Mouse (Mus musculus): ENCODE measurements around the gene Ryr3. TPM values are rescaled to one million over a fixed set of nuclear protein-coding genes. Genes with fewer than 3 reads are reported as not detected.

The Ryr3 gene
- polyA plus RNA-seq, 1 experiment from 2014 or later, result 2.3 TPM

DNA sequence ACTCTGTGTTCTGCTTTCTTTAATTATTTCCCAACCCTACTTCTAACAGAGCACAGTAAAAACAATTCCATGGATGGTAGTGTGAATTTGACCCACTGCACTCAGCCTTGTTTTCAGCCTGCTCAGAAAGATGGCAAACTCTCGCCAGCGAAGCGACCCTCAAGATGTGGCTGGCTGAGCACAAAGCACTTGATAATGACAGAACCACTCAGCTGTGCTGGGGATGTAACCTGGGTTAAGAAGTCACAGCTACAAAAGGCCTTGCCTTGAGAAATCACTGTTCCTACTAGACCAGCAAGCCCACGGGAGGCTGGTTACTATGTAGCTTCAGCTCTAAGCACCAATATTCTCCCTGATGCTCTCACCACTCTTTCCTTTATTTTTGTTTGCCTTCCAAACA, 140.5 kb downstream of the Ryr3 start:
- H3K4me1 ChIP-seq (ENCODE audit: control insufficient read depth, insufficient read depth, low read length), result no peaks in the 10 kb centered on the region
- 87% methylated on average over 4 of the region's 4 CpGs for WGBS

GRCm38 (mm10) chr2:113059367-113059766, 157.5 kb downstream of the Ryr3 start:
- H3K4me1 ChIP-seq (ENCODE audit: control insufficient read depth, insufficient read depth, low read length), result peaks cover 2% of the 10 kb centered on the region; the same call in 1 of the 2 replicates
- H3K4me3 ChIP-seq (ENCODE audit: low read depth, low read length), result no peak overlapping the region
- no peak overlapping the region for H3K4me2 ChIP-seq (ENCODE audit: low read length)
- 87% methylated on average over 5 of the region's 5 CpGs for WGBS
- H3K9me3 ChIP-seq (replicated peaks; ENCODE audit: control insufficient read depth, low read length), result no peaks in the 10 kb centered on the region
- H3K9ac ChIP-seq (ENCODE audit: low read length), result no peak overlapping the region
- H3K27ac ChIP-seq (ENCODE audit: low read depth, low read length), result no peak overlapping the region
- ATAC-seq (no peak), DNase-seq (ENCODE audit: low spot score) (no peak)
- no peaks in the 10 kb centered on the region for H3K27me3 ChIP-seq (replicated peaks; ENCODE audit: control insufficient read depth, insufficient read depth, low read length)
- H3K36me3 ChIP-seq (ENCODE audit: control insufficient read depth, insufficient read depth, low read length), result no peaks in the 10 kb centered on the region

More for the DNA sequence above, 140.5 kb downstream of the Ryr3 start:
- Histone ChIP-seq H3K27me3 (replicated peaks; ENCODE audit: control insufficient read depth, insufficient read depth, low read length) (no peaks in the 10 kb centered on the region), H3K9me3 (replicated peaks; ENCODE audit: control insufficient read depth, low read length) (no peaks in the 10 kb centered on the region), H3K36me3 (ENCODE audit: control insufficient read depth, insufficient read depth, low read length) (no peaks in the 10 kb centered on the region), H3K4me2 (ENCODE audit: low read length) (no peak overlapping the region), H3K27ac (ENCODE audit: low read depth, low read length) (no peak overlapping the region), H3K4me3 (ENCODE audit: low read depth, low read length) (no peak overlapping the region), H3K9ac (ENCODE audit: low read length) (no peak overlapping the region)
- DNase-seq (ENCODE audit: low spot score) (no peak), ATAC-seq (no peak)

- Histone ChIP-seq H3K9me3 (replicated peaks; ENCODE audit: control insufficient read depth, low read length) (no peaks in the 10 kb centered on the region), H3K4me3 (ENCODE audit: low read depth, low read length) (no peak overlapping the region), H3K27ac (ENCODE audit: low read depth, low read length) (no peak overlapping the region), H3K4me2 (ENCODE audit: low read length) (no peak overlapping the region), H3K4me1 (ENCODE audit: control insufficient read depth, insufficient read depth, low read length) (peaks cover 2% of the 10 kb centered on the region; the same call in 1 of the 2 replicates), H3K36me3 (ENCODE audit: control insufficient read depth, insufficient read depth, low read length) (no peaks in the 10 kb centered on the region), H3K9ac (ENCODE audit: low read length) (no peak overlapping the region), H3K27me3 (replicated peaks; ENCODE audit: control insufficient read depth, insufficient read depth, low read length) (no peaks in the 10 kb centered on the region)
- DNase-seq (ENCODE audit: low spot score), result peak; percentile 23
- ATAC-seq, result peak; percentile 66; the same call in 1 of the 2 replicates
- 68% methylated on average over 5 of the region's 5 CpGs for WGBS
Observed at GRCm38 (mm10) chr2:113058914-113059313, 158.0 kb downstream of the Ryr3 start.

DNA sequence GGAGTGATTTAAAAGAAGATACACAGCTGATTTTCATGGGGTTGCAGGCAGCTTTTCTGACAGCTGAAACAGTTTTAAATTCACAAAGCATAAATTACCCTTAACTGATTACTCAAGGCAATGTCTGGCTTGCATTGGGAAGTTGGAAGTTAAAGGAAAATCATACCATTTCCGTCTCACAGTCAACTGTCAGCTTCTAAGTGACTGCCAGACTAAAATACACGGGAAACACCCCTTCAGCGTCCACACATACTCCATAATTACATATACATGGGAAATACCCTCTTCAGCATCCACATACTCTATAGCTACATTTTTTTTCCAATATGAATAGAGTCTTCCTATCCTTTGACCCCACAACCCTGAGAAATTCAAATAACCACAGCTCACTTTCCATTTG, 158.8 kb downstream of the Ryr3 start:
- ATAC-seq (peak; percentile 12; the same call in 1 of the 2 replicates), DNase-seq (ENCODE audit: low spot score) (peak; percentile 24)
- Histone ChIP-seq H3K9ac (ENCODE audit: low read length) (no peak overlapping the region), H3K27ac (ENCODE audit: low read depth, low read length) (no peak overlapping the region), H3K4me3 (ENCODE audit: low read depth, low read length) (no peak overlapping the region), H3K36me3 (ENCODE audit: control insufficient read depth, insufficient read depth, low read length) (no peaks in the 10 kb centered on the region), H3K9me3 (replicated peaks; ENCODE audit: control insufficient read depth, low read length) (no peaks in the 10 kb centered on the region), H3K4me2 (ENCODE audit: low read length) (no peak overlapping the region), H3K27me3 (replicated peaks; ENCODE audit: control insufficient read depth, insufficient read depth, low read length) (no peaks in the 10 kb centered on the region), H3K4me1 (ENCODE audit: control insufficient read depth, insufficient read depth, low read length) (peaks cover 2% of the 10 kb centered on the region; the same call in 1 of the 2 replicates)
- WGBS, result 55% methylated on average over 3 of the region's 3 CpGs

DNA sequence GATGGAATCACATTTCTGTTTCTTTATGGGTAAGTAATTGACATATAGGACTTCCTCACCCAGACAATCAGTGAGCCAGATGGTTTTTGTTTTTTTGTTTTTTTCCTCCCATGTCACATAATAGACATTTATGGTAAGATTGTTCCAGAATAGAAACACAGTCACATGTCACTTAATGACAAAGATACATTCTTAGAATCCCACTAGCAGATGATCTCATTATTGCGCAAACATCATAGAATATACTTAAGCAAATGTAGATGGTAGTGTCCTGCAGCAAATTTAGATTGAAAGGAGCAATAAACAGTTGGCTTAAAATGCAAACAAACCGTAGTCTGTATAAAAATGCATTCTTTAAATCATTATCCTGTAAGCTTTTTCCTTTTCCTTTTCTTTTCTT, 161.3 kb downstream of the Ryr3 start:
- Histone ChIP-seq H3K9ac (ENCODE audit: low read length) (no peak overlapping the region), H3K9me3 (replicated peaks; ENCODE audit: control insufficient read depth, low read length) (no peaks in the 10 kb centered on the region), H3K4me3 (ENCODE audit: low read depth, low read length) (no peak overlapping the region), H3K36me3 (ENCODE audit: control insufficient read depth, insufficient read depth, low read length) (no peaks in the 10 kb centered on the region), H3K27me3 (replicated peaks; ENCODE audit: control insufficient read depth, insufficient read depth, low read length) (no peaks in the 10 kb centered on the region), H3K27ac (ENCODE audit: low read depth, low read length) (no peak overlapping the region), H3K4me2 (ENCODE audit: low read length) (no peak overlapping the region), H3K4me1 (ENCODE audit: control insufficient read depth, insufficient read depth, low read length) (peaks cover 2% of the 10 kb centered on the region; the same call in 1 of the 2 replicates)
- ATAC-seq (no peak), DNase-seq (ENCODE audit: low spot score) (no peak)
- 90% methylated on average over 2 of the region's 2 CpGs for WGBS

- H3K9ac ChIP-seq (ENCODE audit: low read length), result no peak overlapping the region
- DNase-seq (ENCODE audit: low spot score) (no peak), ATAC-seq (no peak)
- H3K4me2 ChIP-seq (ENCODE audit: low read length), result no peak overlapping the region
- no peaks in the 10 kb centered on the region for H3K4me1 ChIP-seq (ENCODE audit: control insufficient read depth, insufficient read depth, low read length)
- no peaks in the 10 kb centered on the region for H3K36me3 ChIP-seq (ENCODE audit: control insufficient read depth, insufficient read depth, low read length)
- no peak overlapping the region for H3K27ac ChIP-seq (ENCODE audit: low read depth, low read length)
- 89% methylated on average over 1 of the region's 1 CpGs for WGBS
- H3K9me3 ChIP-seq (replicated peaks; ENCODE audit: control insufficient read depth, low read length), result no peaks in the 10 kb centered on the region
- H3K4me3 ChIP-seq (ENCODE audit: low read depth, low read length), result no peak overlapping the region
- H3K27me3 ChIP-seq (replicated peaks; ENCODE audit: control insufficient read depth, insufficient read depth, low read length), result no peaks in the 10 kb centered on the region
Observed at GRCm38 (mm10) chr2:113049831-113050230, 167.1 kb downstream of the Ryr3 start.

- DNase-seq (ENCODE audit: low spot score), result no peak
- no peaks in the 10 kb centered on the region for H3K4me1 ChIP-seq (ENCODE audit: control insufficient read depth, insufficient read depth, low read length)
- 92% methylated on average over 2 of the region's 2 CpGs for WGBS
Observed at GRCm38 (mm10) chr2:113036550-113036949, 180.3 kb downstream of the Ryr3 start.

DNA sequence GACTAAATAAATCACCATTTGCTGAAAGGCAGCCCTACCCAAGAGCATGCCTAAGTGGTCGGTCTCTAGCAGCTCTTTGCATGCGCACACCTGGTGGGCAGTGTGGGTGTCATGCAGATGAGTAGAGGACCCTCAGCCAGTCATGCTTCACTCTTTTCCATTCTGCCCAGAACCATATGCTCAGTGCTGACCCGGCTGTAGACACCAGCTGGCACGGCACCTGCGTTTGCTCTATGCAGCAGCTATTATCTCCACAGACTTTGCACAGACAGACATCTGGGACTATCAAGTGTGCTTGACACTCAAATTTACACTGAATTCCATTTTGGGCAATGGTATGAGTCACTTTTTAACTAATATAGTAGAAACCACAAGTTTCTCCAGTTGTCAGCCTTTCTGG, 186.2 kb downstream of the Ryr3 start:
- ATAC-seq (peak; percentile 68; the same call in 1 of the 2 replicates), DNase-seq (ENCODE audit: low spot score) (peak; percentile 24)
- WGBS, result 76% methylated on average over 5 of the region's 5 CpGs
- Histone ChIP-seq H3K4me3 (ENCODE audit: low read depth, low read length) (no peak overlapping the region), H3K36me3 (ENCODE audit: control insufficient read depth, insufficient read depth, low read length) (no peaks in the 10 kb centered on the region), H3K4me2 (ENCODE audit: low read length) (no peak overlapping the region), H3K9me3 (replicated peaks; ENCODE audit: control insufficient read depth, low read length) (no peaks in the 10 kb centered on the region), H3K27me3 (replicated peaks; ENCODE audit: control insufficient read depth, insufficient read depth, low read length) (no peaks in the 10 kb centered on the region), H3K9ac (ENCODE audit: low read length) (no peak overlapping the region), H3K27ac (ENCODE audit: low read depth, low read length) (no peak overlapping the region), H3K4me1 (ENCODE audit: control insufficient read depth, insufficient read depth, low read length) (no peaks in the 10 kb centered on the region)

More at GRCm38 (mm10) chr2:113036550-113036949, 180.3 kb downstream of the Ryr3 start:
- no peak overlapping the region for H3K4me2 ChIP-seq (ENCODE audit: low read length)
- no peak overlapping the region for H3K9ac ChIP-seq (ENCODE audit: low read length)
- no peak overlapping the region for H3K27ac ChIP-seq (ENCODE audit: low read depth, low read length)
- no peaks in the 10 kb centered on the region for H3K36me3 ChIP-seq (ENCODE audit: control insufficient read depth, insufficient read depth, low read length)
- H3K27me3 ChIP-seq (replicated peaks; ENCODE audit: control insufficient read depth, insufficient read depth, low read length), result no peaks in the 10 kb centered on the region
- no peak overlapping the region for H3K4me3 ChIP-seq (ENCODE audit: low read depth, low read length)
- no peak for ATAC-seq
- no peaks in the 10 kb centered on the region for H3K9me3 ChIP-seq (replicated peaks; ENCODE audit: control insufficient read depth, low read length)

DNA sequence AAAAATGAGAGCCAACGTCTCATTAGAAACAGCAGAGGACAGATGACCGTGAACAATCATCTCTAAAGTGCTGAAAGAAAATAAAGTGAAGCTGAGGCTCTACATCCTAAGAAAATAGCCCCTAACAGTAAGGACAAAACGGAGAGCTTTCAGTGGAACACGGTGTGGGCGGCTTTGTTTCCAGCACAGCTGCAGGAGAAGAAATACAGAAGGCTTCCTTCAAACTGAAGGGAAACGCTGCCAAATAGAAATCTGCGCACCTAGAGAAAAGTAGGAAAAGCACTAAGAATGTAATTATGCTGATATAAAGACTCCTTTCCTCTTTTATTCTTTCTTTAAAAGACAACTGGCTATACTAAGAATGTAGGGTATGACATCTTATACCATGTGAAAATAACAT, 197.0 kb downstream of the Ryr3 start:
- Histone ChIP-seq H3K4me1 (ENCODE audit: control insufficient read depth, insufficient read depth, low read length) (no peaks in the 10 kb centered on the region), H3K4me2 (ENCODE audit: low read length) (no peak overlapping the region), H3K36me3 (ENCODE audit: control insufficient read depth, insufficient read depth, low read length) (no peaks in the 10 kb centered on the region), H3K4me3 (ENCODE audit: low read depth, low read length) (no peak overlapping the region), H3K9ac (ENCODE audit: low read length) (no peak overlapping the region), H3K27me3 (replicated peaks; ENCODE audit: control insufficient read depth, insufficient read depth, low read length) (no peaks in the 10 kb centered on the region), H3K9me3 (replicated peaks; ENCODE audit: control insufficient read depth, low read length) (no peaks in the 10 kb centered on the region), H3K27ac (ENCODE audit: low read depth, low read length) (no peak overlapping the region)
- WGBS, result 53% methylated on average over 7 of the region's 7 CpGs
- peak; percentile 2 for DNase-seq (ENCODE audit: low spot score)
- ATAC-seq, result no peak
